Mouse (Mus musculus) limb, embryonic 14.5 days (tissue): ENCODE measurements around the gene Phf21a. TPM values are rescaled to one million over a fixed set of nuclear protein-coding genes. Genes with fewer than 3 reads are reported as not detected.

Experiments
- ATAC-seq: fragments of 200-750 bp; cut with Nextera tagmentation; 2 replicates; pipeline ENCODE4 v1.8.0; 2017; ENCODE audit warnings: low read depth, moderate number of reproducible peaks, moderate TSS enrichment; ENCODE audit not compliant: low FRiP score
- DNase-seq: peaks from one replicate; pipeline ENCODE4 v3.0.0-alpha.2; 2015; ENCODE audit warnings: low spot score
- H3K27ac ChIP-seq: fragments of 300-500 bp; sonication (generic); replicated peaks from 2 replicates; pipeline ENCODE4 v1.5.1; 2014; ENCODE audit warnings: low read depth, mild to moderate bottlenecking, low read length, moderate library complexity, mixed read lengths
- H3K27me3 ChIP-seq: fragments of 300-500 bp; sonication (generic); 2 replicates; pipeline ENCODE4 v1.6.1; 2014; ENCODE audit warnings: low read length, mixed read lengths; ENCODE audit not compliant: control insufficient read depth, insufficient read depth
- H3K36me3 ChIP-seq: fragments of 300-500 bp; sonication (generic); 2 replicates; pipeline ENCODE4 v1.6.1; 2014; ENCODE audit warnings: mild to moderate bottlenecking, low read length, moderate library complexity, mixed read lengths; ENCODE audit not compliant: control insufficient read depth, insufficient read depth
- H3K4me1 ChIP-seq: fragments of 300-500 bp; sonication (generic); 2 replicates; pipeline ENCODE4 v1.6.1; 2014; ENCODE audit warnings: antibody characterized with exemption, low read length, mixed read lengths; ENCODE audit not compliant: control insufficient read depth, insufficient read depth
- H3K4me2 ChIP-seq: fragments of 300-500 bp; sonication (generic); replicated peaks from 2 replicates; pipeline ENCODE4 v1.6.1; 2014; ENCODE audit warnings: low read depth, mild to moderate bottlenecking, low read length, moderate library complexity; ENCODE audit not compliant: severe bottlenecking
- H3K4me3 ChIP-seq: fragments of 300-500 bp; sonication (generic); replicated peaks from 2 replicates; pipeline ENCODE4 v1.5.1; 2014; ENCODE audit warnings: low read length
- H3K9ac ChIP-seq: fragments of 300-500 bp; sonication (generic); 2 replicates; pipeline ENCODE4 v1.6.1; 2014; ENCODE audit warnings: mild to moderate bottlenecking, low read depth, low read length, moderate library complexity; ENCODE audit not compliant: severe bottlenecking
- H3K9me3 ChIP-seq: fragments of 300-500 bp; sonication (generic); 2 replicates; pipeline ENCODE4 v1.6.1; 2016; ENCODE audit warnings: low read length; ENCODE audit not compliant: control insufficient read depth
- POLR2A ChIP-seq: fragments of 200-500 bp; IDR thresholded peaks from 2 replicates; pipeline ENCODE4 v1.8.0; 2012; ENCODE audit warnings: inconsistent platforms, mild to moderate bottlenecking, moderate library complexity, borderline replicate concordance; ENCODE audit not compliant: insufficient read depth, insufficient read length; ENCODE audit errors: extremely low read depth
- WGBS: fragments of 180-500 bp; shearing (Covaris S2); extraction: QIAGEN DNeasy Blood & Tissue Kit; methylation state at CpG from one replicate; pipeline ENCODE4 v1.1.7; 2014; 5-methylcytosine and 5-hydroxymethylcytosine counted together
- polyA plus RNA-seq, 2 experiments: library from polyadenylated mRNA; depleted of rRNA in 1 of 2; stranded (reverse) in 1 of 2; unstranded in 1 of 2; fragments of >200 nt; fragmentation: Nextera tagmentation in 1 of 2; extraction: Ambion mirVana in 1 of 2; gene quantifications; 2 replicates each; pipeline versions ENCODE4 v1.2.1 to v1.2.3; 2012 to 2014

Gene Phf21a
- polyA plus RNA-seq, 2 experiments: 38.2 to 96.0 TPM

- H3K27ac ChIP-seq: no peak overlapping the region
- H3K27me3 ChIP-seq: no peaks in the 10 kb centered on the region
- no peak overlapping the region for H3K4me3 ChIP-seq
- ATAC-seq (no peak), DNase-seq (no peak)
- no peaks in the 10 kb centered on the region for H3K4me1 ChIP-seq
- peaks cover 51% of the 10 kb centered on the region for H3K36me3 ChIP-seq
- no peak overlapping the region for H3K4me2 ChIP-seq
- no peak for TF ChIP-seq POLR2A
- H3K9me3 ChIP-seq: no peaks in the 10 kb centered on the region
- no peak overlapping the region for H3K9ac ChIP-seq
- 91% methylated on average over 2 of the region's 2 CpGs for WGBS
Observed at GRCm38 (mm10) chr2:92322669-92323068, 229.8 kb downstream of the Phf21a start.

- DNase-seq (no peak), ATAC-seq (no peak)
- Histone ChIP-seq H3K27me3 (no peaks in the 10 kb centered on the region), H3K4me1 (no peaks in the 10 kb centered on the region), H3K4me2 (no peak overlapping the region), H3K9ac (no peak overlapping the region), H3K9me3 (no peaks in the 10 kb centered on the region), H3K27ac (no peak overlapping the region), H3K4me3 (no peak overlapping the region), H3K36me3 (peaks cover 73% of the 10 kb centered on the region)
- 85% methylated on average over 7 of the region's 7 CpGs for WGBS
- no peak for TF ChIP-seq POLR2A
Observed at GRCm38 (mm10) chr2:92325676-92326075, 232.8 kb downstream of the Phf21a start.

- Histone ChIP-seq H3K4me3 (no peak overlapping the region), H3K4me2 (no peak overlapping the region), H3K9me3 (no peaks in the 10 kb centered on the region), H3K27ac (no peak overlapping the region), H3K4me1 (no peaks in the 10 kb centered on the region), H3K9ac (no peak overlapping the region), H3K36me3 (peaks cover 75% of the 10 kb centered on the region), H3K27me3 (no peaks in the 10 kb centered on the region)
- ATAC-seq (no peak), DNase-seq (no peak)
- TF ChIP-seq POLR2A: no peak
- 79% methylated on average over 1 of the region's 1 CpGs for WGBS
Observed at GRCm38 (mm10) chr2:92326221-92326620, 233.3 kb downstream of the Phf21a start.

- 91% methylated on average over 4 of the region's 4 CpGs for WGBS
- ATAC-seq (no peak), DNase-seq (no peak)
- H3K4me2 ChIP-seq: no peak overlapping the region
- no peaks in the 10 kb centered on the region for H3K4me1 ChIP-seq
- peaks cover 76% of the 10 kb centered on the region for H3K36me3 ChIP-seq
- no peak overlapping the region for H3K9ac ChIP-seq
- TF ChIP-seq POLR2A: no peak
- H3K27me3 ChIP-seq: no peaks in the 10 kb centered on the region
- no peaks in the 10 kb centered on the region for H3K9me3 ChIP-seq
- no peak overlapping the region for H3K27ac ChIP-seq
- no peak overlapping the region for H3K4me3 ChIP-seq
Observed at GRCm38 (mm10) chr2:92327601-92328000, 234.7 kb downstream of the Phf21a start.

GRCm38 (mm10) chr2:92328206-92328605 lies 235.3 kb downstream of the Phf21a start:
- TF ChIP-seq POLR2A: no peak
- Histone ChIP-seq H3K4me2 (no peak overlapping the region), H3K4me3 (no peak overlapping the region), H3K9ac (no peak overlapping the region), H3K4me1 (no peaks in the 10 kb centered on the region), H3K36me3 (peaks cover 77% of the 10 kb centered on the region), H3K9me3 (no peaks in the 10 kb centered on the region), H3K27me3 (no peaks in the 10 kb centered on the region), H3K27ac (no peak overlapping the region)
- no peak for DNase-seq
- 92% methylated on average over 8 of the region's 8 CpGs for WGBS
- no peak for ATAC-seq

GRCm38 (mm10) chr2:92330840-92331239 lies 237.9 kb downstream of the Phf21a start:
- Histone ChIP-seq H3K4me1 (no peaks in the 10 kb centered on the region), H3K27me3 (no peaks in the 10 kb centered on the region), H3K4me2 (no peak overlapping the region), H3K9ac (no peak overlapping the region), H3K36me3 (peaks cover 82% of the 10 kb centered on the region), H3K9me3 (no peaks in the 10 kb centered on the region), H3K27ac (no peak overlapping the region), H3K4me3 (no peak overlapping the region)
- 54% methylated on average over 2 of the region's 2 CpGs for WGBS
- no peak for TF ChIP-seq POLR2A
- DNase-seq (peak; percentile 42), ATAC-seq (no peak)
